Mouse (Mus musculus): ENCODE results near the gene AU022252. TPM values are rescaled to one million over a fixed set of nuclear protein-coding genes. Genes with fewer than 3 reads are reported as not detected.

The AU022252 gene
- polyA plus RNA-seq, 1 experiment from 2014 or later = 24.0 TPM

DNA sequence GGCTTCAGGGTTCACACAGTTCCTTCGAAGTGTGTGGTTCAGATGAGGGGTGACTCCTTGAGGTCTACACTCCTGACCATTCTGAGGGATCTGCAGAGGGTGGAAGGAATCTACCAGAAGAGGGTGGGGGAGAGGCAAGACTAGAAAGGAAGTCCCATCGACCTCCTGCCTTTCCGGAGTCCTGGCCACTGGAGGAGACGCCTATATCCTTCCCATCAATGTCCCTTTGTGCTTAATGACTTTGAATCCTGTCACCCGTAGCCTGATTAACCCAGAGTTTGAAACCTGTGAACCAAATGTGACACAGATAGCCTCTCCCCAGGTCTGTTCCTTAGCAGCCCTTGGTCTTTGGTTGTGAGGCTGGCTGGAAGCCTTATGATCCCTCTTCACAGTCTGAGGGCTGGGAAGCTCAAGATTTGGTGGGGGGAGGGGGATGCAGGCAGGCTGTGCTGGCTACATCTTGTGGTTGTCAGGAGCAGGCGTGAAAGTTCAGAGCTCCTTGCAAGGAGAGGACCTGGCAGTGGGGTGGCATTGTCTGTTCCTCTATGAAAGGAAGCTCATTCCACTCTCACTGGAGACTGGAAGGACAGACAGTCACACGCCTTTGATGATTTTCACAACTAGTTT, 28.7 kb upstream of the AU022252 start:
- no peak overlapping the region for H3K4me2 ChIP-seq (replicated peaks; ENCODE audit: low read depth, low read length)
- no peaks in the 10 kb centered on the region for H3K4me1 ChIP-seq (ENCODE audit: control insufficient read depth, insufficient read depth, low read length)
- 45% methylated on average over 7 of the region's 7 CpGs for WGBS
- H3K4me3 ChIP-seq (ENCODE audit: low read depth, low read length) = no peak overlapping the region
- H3K27me3 ChIP-seq (ENCODE audit: control insufficient read depth, insufficient read depth, low read length) = no peaks in the 10 kb centered on the region
- no peaks in the 10 kb centered on the region for H3K36me3 ChIP-seq (ENCODE audit: control insufficient read depth, insufficient read depth, low read length)
- ATAC-seq (ENCODE audit: insufficient number of reproducible peaks, insufficient read depth, low FRiP score, low read depth) = no peak
- no peak overlapping the region for H3K9ac ChIP-seq (replicated peaks; ENCODE audit: low read depth, low read length)
- no peak overlapping the region for H3K27ac ChIP-seq (ENCODE audit: low read length)
- H3K9me3 ChIP-seq (ENCODE audit: control insufficient read depth, low read depth, low read length) = no peaks in the 10 kb centered on the region

- 75% methylated on average over 15 of the region's 15 CpGs for WGBS
Observed at GRCm38 (mm10) chr4:119259344-119260254, 27.1 kb upstream of the AU022252 start.

DNA sequence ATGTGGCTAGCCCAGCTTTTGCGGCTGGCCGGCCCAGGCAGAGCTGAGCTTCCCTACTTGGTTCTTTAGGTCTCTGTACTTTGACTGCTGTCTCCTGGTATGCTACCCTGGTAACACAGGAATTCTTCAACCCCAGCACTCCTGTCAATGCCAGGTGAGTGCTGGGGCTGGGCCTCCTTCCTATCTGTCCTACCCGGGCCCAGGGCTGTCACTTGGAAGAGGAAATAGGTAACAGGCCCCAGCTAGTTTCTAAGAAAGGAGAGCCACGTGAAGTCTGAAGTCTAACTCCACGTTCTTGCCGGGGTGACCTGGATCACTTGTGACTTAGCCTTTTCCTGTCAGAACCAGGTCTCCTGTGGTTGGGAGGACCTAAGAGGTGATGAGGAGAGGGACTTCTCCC, 24.6 kb upstream of the AU022252 start:
- Histone ChIP-seq H3K4me1 (ENCODE audit: control insufficient read depth, insufficient read depth, low read length) (no peaks in the 10 kb centered on the region), H3K9me3 (ENCODE audit: control insufficient read depth, low read depth, low read length) (no peaks in the 10 kb centered on the region), H3K4me2 (replicated peaks; ENCODE audit: low read depth, low read length) (no peak overlapping the region), H3K36me3 (ENCODE audit: control insufficient read depth, insufficient read depth, low read length) (no peaks in the 10 kb centered on the region), H3K27me3 (ENCODE audit: control insufficient read depth, insufficient read depth, low read length) (no peaks in the 10 kb centered on the region), H3K4me3 (ENCODE audit: low read depth, low read length) (no peak overlapping the region), H3K9ac (replicated peaks; ENCODE audit: low read depth, low read length) (no peak overlapping the region), H3K27ac (ENCODE audit: low read length) (no peak overlapping the region)
- no peak for ATAC-seq (ENCODE audit: insufficient number of reproducible peaks, insufficient read depth, low FRiP score, low read depth)
- WGBS = 62% methylated on average over 6 of the region's 6 CpGs

More at GRCm38 (mm10) chr4:119259344-119260254, 27.1 kb upstream of the AU022252 start:
- Histone ChIP-seq H3K27me3 (ENCODE audit: control insufficient read depth, insufficient read depth, low read length) (no peaks in the 10 kb centered on the region), H3K27ac (ENCODE audit: low read length) (no peak overlapping the region), H3K4me1 (ENCODE audit: control insufficient read depth, insufficient read depth, low read length) (no peaks in the 10 kb centered on the region), H3K4me2 (replicated peaks; ENCODE audit: low read depth, low read length) (no peak overlapping the region), H3K9me3 (ENCODE audit: control insufficient read depth, low read depth, low read length) (no peaks in the 10 kb centered on the region), H3K4me3 (ENCODE audit: low read depth, low read length) (no peak overlapping the region), H3K9ac (replicated peaks; ENCODE audit: low read depth, low read length) (no peak overlapping the region), H3K36me3 (ENCODE audit: control insufficient read depth, insufficient read depth, low read length) (no peaks in the 10 kb centered on the region)
- no peak for ATAC-seq (ENCODE audit: insufficient number of reproducible peaks, insufficient read depth, low FRiP score, low read depth)

DNA sequence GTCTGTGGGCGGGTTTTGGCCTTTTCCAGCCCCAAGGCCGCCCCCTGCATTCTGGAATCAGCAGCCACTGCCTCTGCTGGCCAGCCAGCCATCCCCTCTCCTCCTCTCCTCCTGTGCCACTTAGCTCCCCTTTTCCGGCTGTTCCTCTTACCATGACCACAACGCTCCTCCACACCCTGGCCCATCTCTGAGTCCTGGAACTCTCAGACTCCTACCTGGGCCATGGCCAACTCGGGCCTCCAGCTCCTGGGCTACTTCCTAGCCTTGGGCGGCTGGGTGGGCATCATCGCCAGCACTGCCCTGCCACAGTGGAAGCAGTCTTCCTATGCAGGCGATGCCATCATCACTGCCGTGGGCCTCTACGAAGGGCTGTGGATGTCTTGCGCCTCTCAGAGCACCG, 22.8 kb upstream of the AU022252 start, which contains the start of gene Cldn19:
Gene Cldn19, plus strand, starts transcription at position 64 of the 400 bp plus-strand sequence.
- Histone ChIP-seq H3K9me3 (ENCODE audit: control insufficient read depth, low read depth, low read length) (no peaks in the 10 kb centered on the region), H3K9ac (replicated peaks; ENCODE audit: low read depth, low read length) (no peak within 1 kb of the TSS), H3K27ac (ENCODE audit: low read length) (no peak within 1 kb of the TSS), H3K4me2 (replicated peaks; ENCODE audit: low read depth, low read length) (no peak within 1 kb of the TSS), H3K27me3 (ENCODE audit: control insufficient read depth, insufficient read depth, low read length) (no peaks in the 10 kb centered on the region), H3K36me3 (ENCODE audit: control insufficient read depth, insufficient read depth, low read length) (no peaks in the 10 kb centered on the region), H3K4me3 (ENCODE audit: low read depth, low read length) (no peak within 1 kb of the TSS), H3K4me1 (ENCODE audit: control insufficient read depth, insufficient read depth, low read length) (no peaks in the 10 kb centered on the region)
- 88% methylated on average over 12 of the region's 12 CpGs for WGBS
- ATAC-seq (ENCODE audit: insufficient number of reproducible peaks, insufficient read depth, low FRiP score, low read depth) = no peak

- Histone ChIP-seq H3K27ac (ENCODE audit: low read length) (no peak overlapping the region), H3K4me3 (ENCODE audit: low read depth, low read length) (no peak overlapping the region), H3K27me3 (ENCODE audit: control insufficient read depth, insufficient read depth, low read length) (no peaks in the 10 kb centered on the region), H3K4me2 (replicated peaks; ENCODE audit: low read depth, low read length) (no peak overlapping the region), H3K9ac (replicated peaks; ENCODE audit: low read depth, low read length) (no peak overlapping the region), H3K9me3 (ENCODE audit: control insufficient read depth, low read depth, low read length) (no peaks in the 10 kb centered on the region), H3K36me3 (ENCODE audit: control insufficient read depth, insufficient read depth, low read length) (no peaks in the 10 kb centered on the region), H3K4me1 (ENCODE audit: control insufficient read depth, insufficient read depth, low read length) (no peaks in the 10 kb centered on the region)
- 41% methylated on average over 9 of the region's 9 CpGs for WGBS
- ATAC-seq (ENCODE audit: insufficient number of reproducible peaks, insufficient read depth, low FRiP score, low read depth) = no peak
Observed at GRCm38 (mm10) chr4:119254012-119254618, 21.6 kb upstream of the AU022252 start.

GRCm38 (mm10) chr4:119252025-119252808, 19.7 kb upstream of the AU022252 start:
- Histone ChIP-seq H3K27me3 (ENCODE audit: control insufficient read depth, insufficient read depth, low read length) (no peaks in the 10 kb centered on the region), H3K9ac (replicated peaks; ENCODE audit: low read depth, low read length) (no peak overlapping the region), H3K9me3 (ENCODE audit: control insufficient read depth, low read depth, low read length) (no peaks in the 10 kb centered on the region), H3K4me2 (replicated peaks; ENCODE audit: low read depth, low read length) (no peak overlapping the region), H3K4me1 (ENCODE audit: control insufficient read depth, insufficient read depth, low read length) (no peaks in the 10 kb centered on the region), H3K36me3 (ENCODE audit: control insufficient read depth, insufficient read depth, low read length) (no peaks in the 10 kb centered on the region; the same call in 1 of the 2 replicates), H3K27ac (ENCODE audit: low read length) (no peak overlapping the region), H3K4me3 (ENCODE audit: low read depth, low read length) (no peak overlapping the region)
- 48% methylated on average over 7 of the region's 7 CpGs for WGBS
- no peak for ATAC-seq (ENCODE audit: insufficient number of reproducible peaks, insufficient read depth, low FRiP score, low read depth)

DNA sequence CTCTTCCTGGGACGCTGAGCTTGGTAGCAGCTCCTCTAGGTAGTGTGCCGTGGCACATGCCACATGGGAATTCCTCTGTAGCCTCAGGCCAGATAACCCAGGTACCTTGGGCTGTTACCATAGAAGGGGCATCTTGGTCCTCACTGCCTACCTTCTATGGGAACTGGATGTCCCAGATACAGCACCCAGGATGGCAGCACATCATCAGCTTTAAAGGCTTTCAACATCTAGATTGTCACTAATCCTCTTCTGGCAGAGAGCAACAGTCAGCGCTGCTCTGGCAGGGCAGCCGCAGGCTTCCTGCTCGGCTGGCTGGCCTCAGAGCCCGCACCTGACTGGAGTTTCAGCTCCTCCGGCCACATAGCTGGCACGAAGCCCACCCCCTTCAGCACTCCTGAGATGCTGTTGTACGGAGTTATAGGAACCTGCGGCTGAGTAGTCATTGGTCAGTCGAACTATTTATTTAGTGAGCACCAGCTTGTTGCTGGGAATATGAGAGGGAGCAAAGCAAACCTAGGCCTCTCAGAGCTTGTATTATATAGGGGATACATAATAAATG, 16.0 kb upstream of the AU022252 start:
- ATAC-seq (ENCODE audit: insufficient number of reproducible peaks, insufficient read depth, low FRiP score, low read depth) = no peak

More for the DNA sequence above, 16.0 kb upstream of the AU022252 start:
- Histone ChIP-seq H3K27ac (ENCODE audit: low read length) (no peak overlapping the region), H3K27me3 (ENCODE audit: control insufficient read depth, insufficient read depth, low read length) (no peaks in the 10 kb centered on the region), H3K4me3 (ENCODE audit: low read depth, low read length) (no peak overlapping the region), H3K9ac (replicated peaks; ENCODE audit: low read depth, low read length) (no peak overlapping the region), H3K4me2 (replicated peaks; ENCODE audit: low read depth, low read length) (no peak overlapping the region), H3K36me3 (ENCODE audit: control insufficient read depth, insufficient read depth, low read length) (peaks cover 3% of the 10 kb centered on the region; the same call in 1 of the 2 replicates), H3K4me1 (ENCODE audit: control insufficient read depth, insufficient read depth, low read length) (no peaks in the 10 kb centered on the region), H3K9me3 (ENCODE audit: control insufficient read depth, low read depth, low read length) (no peaks in the 10 kb centered on the region)
- WGBS = 80% methylated on average over 11 of the region's 11 CpGs

Data from stomach, embryonic 14.5 days (tissue).